In the genomic region with DNA sequence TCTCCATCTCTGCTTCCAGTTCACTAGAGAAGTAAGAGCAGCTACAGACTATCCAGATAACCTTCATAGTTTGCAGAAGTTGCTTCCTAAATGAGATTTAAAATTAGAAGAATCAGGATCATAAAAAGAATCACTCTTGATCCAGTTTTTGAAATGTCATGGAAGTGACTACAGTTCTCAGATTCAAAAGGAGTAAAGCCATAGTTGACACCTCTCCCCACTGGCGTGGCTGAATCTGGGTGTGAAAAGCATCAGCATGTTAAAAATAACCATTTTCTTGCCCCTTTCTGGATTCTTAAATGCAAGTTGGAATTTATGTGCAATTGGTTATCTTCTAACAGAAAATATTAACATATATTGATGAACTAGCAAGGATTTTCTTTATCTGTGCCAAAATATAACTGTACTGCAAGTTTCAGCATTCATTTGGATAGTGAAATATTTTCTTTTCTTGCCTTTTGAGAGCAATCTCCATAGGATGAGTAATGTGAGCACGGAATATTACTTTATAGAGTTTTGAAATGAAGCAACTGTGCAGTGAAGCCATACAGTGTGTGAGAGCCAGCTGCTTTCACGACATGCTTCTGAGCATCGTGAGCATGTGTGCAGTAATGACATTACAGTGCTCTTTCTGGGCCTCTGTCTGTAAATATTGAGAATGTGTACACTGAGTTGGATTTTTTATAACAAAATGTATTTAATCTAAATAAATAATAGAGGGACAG, we compare ENCODE assay signal across 14 mouse cellular contexts. TPM values are rescaled to one million over a fixed set of nuclear protein-coding genes. Genes with fewer than 3 reads are reported as not detected.
DNase-seq lines count a peak whose midpoint lies in the region; ATAC-seq and TF ChIP-seq lines count a peak whose summit lies in the region.
"Had no signal": no experiment of that assay in that cellular context is flagged by ENCODE, and none has a peak within 500 bp of the region (broad histone marks: within the 10 kb centered on the region; RNA-seq: fewer than 3 reads in every experiment).

No protein-coding gene starts in this region.

- peaks cover 10% of the 10 kb centered on the region; the same call in 1 of the 2 replicates for H3K4me1 ChIP-seq in kidney, embryonic 16.5 days (ENCODE audit: insufficient read depth, low read length)
- peaks cover 17% of the 10 kb centered on the region for H3K4me1 ChIP-seq in forebrain, postnatal 0 days (ENCODE audit: insufficient read depth)
- H3K4me1 ChIP-seq in neural tube, embryonic 13.5 days (replicated peaks) = peaks cover 43% of the 10 kb centered on the region

- H3K36me3 ChIP-seq in kidney, embryonic 16.5 days (ENCODE audit: insufficient read depth, low read length) = peaks cover 11% of the 10 kb centered on the region; the same call in 1 of the 2 replicates
- H3K36me3 ChIP-seq in forebrain, postnatal 0 days (ENCODE audit: insufficient read depth) = no peaks in the 10 kb centered on the region
- H3K36me3 ChIP-seq in neural tube, embryonic 13.5 days = 0 out of 2 replicates have a peak, but pooled peaks cover under 1% of the 10 kb centered on the region

- H3K4me3 ChIP-seq in kidney, embryonic 16.5 days (ENCODE audit: low read length) = no peak overlapping the region
- peak overlapping the region; percentile 42 for H3K4me3 ChIP-seq in forebrain, postnatal 0 days (ENCODE audit: low read depth, low read length)
- peak overlapping the region; percentile 39 for H3K4me3 ChIP-seq in neural tube, embryonic 13.5 days
- H3K4me3 ChIP-seq: embryonic facial prominence, embryonic 13.5 days; heart, embryonic 13.5 days; kidney, embryonic 15.5 days; myocyte had no signal

- WGBS in kidney, embryonic 16.5 days = 86% methylated on average over 4 of the region's 4 CpGs
- 40% methylated on average over 4 of the region's 4 CpGs for WGBS in forebrain, postnatal 0 days
- 85% methylated on average over 4 of the region's 4 CpGs for WGBS in neural tube, embryonic 13.5 days

- no peak for ATAC-seq in kidney, embryonic 16.5 days (ENCODE audit: low FRiP score, low TSS enrichment)
- ATAC-seq in forebrain, postnatal 0 days = no peak
- ATAC-seq in neural tube, embryonic 13.5 days (ENCODE audit: low read depth) = no peak

- H3K27ac ChIP-seq in kidney, embryonic 16.5 days (ENCODE audit: low read length) = no peak overlapping the region
- peak overlapping the region; percentile 92; the same call in 1 of the 2 replicates for H3K27ac ChIP-seq in forebrain, postnatal 0 days (ENCODE audit: low read depth, low read length)
- H3K27ac ChIP-seq in neural tube, embryonic 13.5 days (replicated peaks) = no peak overlapping the region
- H3K27ac ChIP-seq: embryonic facial prominence, embryonic 13.5 days; heart, embryonic 13.5 days; kidney, embryonic 15.5 days had no signal

- H3K27me3 ChIP-seq in kidney, embryonic 16.5 days (ENCODE audit: insufficient read depth, low read length) = no peaks in the 10 kb centered on the region
- no peaks in the 10 kb centered on the region for H3K27me3 ChIP-seq in forebrain, postnatal 0 days (ENCODE audit: insufficient read depth, low read length)
- no peaks in the 10 kb centered on the region for H3K27me3 ChIP-seq in neural tube, embryonic 13.5 days
- H3K27me3 ChIP-seq: embryonic facial prominence, embryonic 13.5 days; heart, embryonic 13.5 days; kidney, embryonic 15.5 days had no signal

- 0 out of 2 replicates have a peak overlapping the region, but pooled peaks have one; percentile 1 for H3K4me2 ChIP-seq in kidney, embryonic 16.5 days (replicated peaks; ENCODE audit: low read depth, low read length)
- H3K4me2 ChIP-seq in forebrain, postnatal 0 days (ENCODE audit: low read depth) = peak overlapping the region; percentile 59
- peak overlapping the region; percentile 60 for H3K4me2 ChIP-seq in neural tube, embryonic 13.5 days
- H3K4me2 ChIP-seq: embryonic facial prominence, embryonic 13.5 days; heart, embryonic 13.5 days; kidney, embryonic 15.5 days; liver, embryonic 11.5 days had no signal

- no peak for TF ChIP-seq CTCF in forebrain, postnatal 0 days (IDR thresholded peaks at IDR 0.05; ENCODE audit: low read depth)

- no peak for DNase-seq in kidney, adult 11 months
- DNase-seq in brain, adult 2 months (ENCODE audit: low read depth, low spot score) = peak; percentile 60
- peak; percentile 10 for DNase-seq in forebrain, postnatal 0 days
- no peak for DNase-seq in frontal cortex, postnatal 14 days (ENCODE audit: low spot score in 2 of 2)
- DNase-seq in layer of hippocampus, postnatal 36 days = no peak
- DNase-seq: cerebellum, postnatal 36 days; gastrocnemius, postnatal 36 days had no signal

- no peaks in the 10 kb centered on the region for H3K9me3 ChIP-seq in kidney, embryonic 16.5 days (ENCODE audit: low read length)
- no peaks in the 10 kb centered on the region for H3K9me3 ChIP-seq in forebrain, postnatal 0 days (ENCODE audit: low read length)
- H3K9me3 ChIP-seq in neural tube, embryonic 13.5 days = no peaks in the 10 kb centered on the region
- H3K9me3 ChIP-seq: embryonic facial prominence, embryonic 13.5 days; heart, embryonic 13.5 days; kidney, embryonic 15.5 days had no signal

- H3K9ac ChIP-seq in kidney, embryonic 16.5 days (replicated peaks; ENCODE audit: low read length) = no peak overlapping the region
- H3K9ac ChIP-seq in forebrain, postnatal 0 days = peak overlapping the region; percentile 70
- H3K9ac ChIP-seq in neural tube, embryonic 13.5 days = peak overlapping the region; percentile 63
- H3K9ac ChIP-seq: embryonic facial prominence, embryonic 13.5 days; heart, embryonic 13.5 days; kidney, embryonic 15.5 days had no signal

RNA-seq across cellular contexts. Expression of gene Gpr21, which starts 2.6 kb away (rescaled TPM):
- polyA plus RNA-seq in kidney, embryonic 16.5 days (2015; fragmentation: Nextera tagmentation; extraction: Ambion mirVana) = 0.77 and 1.5 TPM in 2 replicates
- 35.8 and 38.1 TPM in 2 replicates for total RNA-seq in forebrain, postnatal 0 days (2014; rRNA removed)
- 13.8 and 14.5 TPM in 2 replicates for polyA plus RNA-seq in forebrain, postnatal 0 days (2015; fragmentation: Nextera tagmentation; extraction: Ambion mirVana)
- polyA plus RNA-seq in neural tube, embryonic 13.5 days (2015; fragmentation: Nextera tagmentation; extraction: Ambion mirVana) = 10.9 and 13.2 TPM in 2 replicates
- 1 to 10 TPM; 2.2 to 3.4 TPM for total RNA-seq in layer of hippocampus, postnatal 36 days (2021)

Comparison
In these comparisons a context has a peak if more than half of its experiments do, and no peak if none do; other contexts are left out.
1. H3K4me2 ChIP-seq: peak in every context shown above with its lines; median percentile 60 in neural tube, embryonic 13.5 days; 59 in forebrain, postnatal 0 days; 1 in kidney, embryonic 16.5 days.
2. DNase-seq: peak in brain, adult 2 months (single experiment) and forebrain, postnatal 0 days (single experiment); none in kidney, adult 11 months (single experiment), frontal cortex, postnatal 14 days (0 of 2) and layer of hippocampus, postnatal 36 days (0 of 2).